Mouse (Mus musculus) forebrain, postnatal 0 days (tissue): Measurements from ENCODE around the gene Pacsin2. TPM values are rescaled to one million over a fixed set of nuclear protein-coding genes. Genes with fewer than 3 reads are reported as not detected.
"Not testable (repeated sequence)": the region's sequence is repeated elsewhere in the genome, so short reads cannot be mapped to it uniquely, and the experiment has no call there.

Source experiments
- ATAC-seq: fragments of 200-750 bp; cut with Nextera tagmentation; 2 replicates; pipeline ENCODE4 v1.8.0; 2017; ENCODE audit warnings: mild to moderate bottlenecking, moderate library complexity
- DNase-seq: peaks from one replicate; pipeline ENCODE4 v3.0.0-alpha.2; 2015
- H3K27ac ChIP-seq: fragments of 300-500 bp; sonication (generic); 2 replicates; pipeline ENCODE4 v1.5.1; 2014; ENCODE audit warnings: low read depth, mild to moderate bottlenecking, antibody characterized with exemption, low read length, moderate library complexity, mixed read lengths
- H3K27me3 ChIP-seq: fragments of 300-500 bp; sonication (generic); 2 replicates; pipeline ENCODE4 v1.6.1; 2014; ENCODE audit warnings: mild to moderate bottlenecking, low read length, mixed read lengths; ENCODE audit not compliant: insufficient read depth
- H3K36me3 ChIP-seq: fragments of 300-500 bp; sonication (generic); 2 replicates; pipeline ENCODE4 v1.6.1; 2014; ENCODE audit warnings: mild to moderate bottlenecking, moderate library complexity; ENCODE audit not compliant: insufficient read depth
- H3K4me1 ChIP-seq: fragments of 300-500 bp; sonication (generic); 2 replicates; pipeline ENCODE4 v1.6.1; 2014; ENCODE audit warnings: antibody characterized with exemption; ENCODE audit not compliant: insufficient read depth
- H3K4me2 ChIP-seq: fragments of 300-500 bp; sonication (generic); 2 replicates; pipeline ENCODE4 v1.6.1; 2014; ENCODE audit warnings: low read depth, mild to moderate bottlenecking, moderate library complexity
- H3K4me3 ChIP-seq: fragments of 300-500 bp; sonication (generic); 2 replicates; pipeline ENCODE4 v1.5.1; 2014; ENCODE audit warnings: low read depth, low read length, mixed read lengths
- H3K9ac ChIP-seq: fragments of 300-500 bp; sonication (generic); 2 replicates; pipeline ENCODE4 v1.6.1; 2014; ENCODE audit warnings: mild to moderate bottlenecking
- H3K9me3 ChIP-seq: fragments of 300-500 bp; sonication (generic); 2 replicates; pipeline ENCODE4 v1.6.1; 2016; ENCODE audit warnings: low read length
- CTCF ChIP-seq: sonication (generic); IDR thresholded peaks from 2 replicates; pipeline ENCODE4 v1.5.1; 2016; ENCODE audit warnings: antibody characterized with exemption, control low read depth, low read depth
- WGBS: fragments of 180-500 bp; shearing (Covaris S2); extraction: QIAGEN DNeasy Blood & Tissue Kit; methylation state at CpG from one replicate; pipeline ENCODE4 v1.1.7; 2014; 5-methylcytosine and 5-hydroxymethylcytosine counted together
- polyA plus RNA-seq: library from polyadenylated mRNA; unstranded; fragments of >200 nt; fragmentation: Nextera tagmentation; extraction: Ambion mirVana; gene quantifications from 2 replicates; pipeline ENCODE4 v1.2.1, GENCODE M21; 2015
- total RNA-seq: library from RNA; depleted of rRNA; stranded (reverse); fragments of >200 nt; gene quantifications from 2 replicates; pipeline ENCODE4 v1.2.3, GENCODE M21; 2014

Gene Pacsin2
- total and polyA plus RNA-seq, 2 experiments from 2014 or later, result 16.5 to 20.9 TPM

DNA sequence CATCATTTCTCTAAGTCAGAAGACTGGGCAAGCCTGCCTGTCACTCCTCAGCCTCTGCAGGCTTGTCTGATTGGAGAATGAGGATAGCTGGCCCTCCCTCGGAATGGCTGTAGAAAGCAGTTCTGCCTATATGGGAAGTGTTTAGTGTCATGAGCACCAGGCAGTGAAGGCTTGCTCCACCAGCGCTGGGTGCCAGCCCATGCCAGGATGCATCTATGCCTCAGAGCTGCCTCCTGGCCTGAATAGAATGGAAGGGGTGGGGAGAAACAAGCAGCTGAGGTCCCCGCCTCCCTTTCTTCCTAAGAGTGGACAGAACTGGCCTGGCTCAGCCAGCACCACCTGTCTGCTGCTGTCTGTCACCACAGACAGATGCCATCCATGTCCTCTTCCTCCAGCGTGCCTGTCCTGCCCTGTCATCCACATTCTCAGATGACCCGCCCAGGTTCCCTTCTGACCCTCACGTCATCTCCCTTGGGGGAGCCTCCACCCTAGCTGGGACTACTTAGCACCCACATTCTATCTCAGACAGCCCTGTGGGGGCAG, 4.9 kb upstream of the Pacsin2 start:
- no peaks in the 10 kb centered on the region for H3K27me3 ChIP-seq
- 70% methylated on average over 6 of the region's 6 CpGs for WGBS
- no peaks in the 10 kb centered on the region for H3K36me3 ChIP-seq
- no peak overlapping the region for H3K4me2 ChIP-seq
- no peak overlapping the region for H3K9ac ChIP-seq
- no peaks in the 10 kb centered on the region for H3K9me3 ChIP-seq
- TF ChIP-seq CTCF, result peak; percentile 7; the same call in 1 of the 2 replicates
- no peaks in the 10 kb centered on the region for H3K4me1 ChIP-seq
- ATAC-seq (no peak), DNase-seq (no peak)
- H3K4me3 ChIP-seq, result no peak overlapping the region
- no peak overlapping the region for H3K27ac ChIP-seq

DNA sequence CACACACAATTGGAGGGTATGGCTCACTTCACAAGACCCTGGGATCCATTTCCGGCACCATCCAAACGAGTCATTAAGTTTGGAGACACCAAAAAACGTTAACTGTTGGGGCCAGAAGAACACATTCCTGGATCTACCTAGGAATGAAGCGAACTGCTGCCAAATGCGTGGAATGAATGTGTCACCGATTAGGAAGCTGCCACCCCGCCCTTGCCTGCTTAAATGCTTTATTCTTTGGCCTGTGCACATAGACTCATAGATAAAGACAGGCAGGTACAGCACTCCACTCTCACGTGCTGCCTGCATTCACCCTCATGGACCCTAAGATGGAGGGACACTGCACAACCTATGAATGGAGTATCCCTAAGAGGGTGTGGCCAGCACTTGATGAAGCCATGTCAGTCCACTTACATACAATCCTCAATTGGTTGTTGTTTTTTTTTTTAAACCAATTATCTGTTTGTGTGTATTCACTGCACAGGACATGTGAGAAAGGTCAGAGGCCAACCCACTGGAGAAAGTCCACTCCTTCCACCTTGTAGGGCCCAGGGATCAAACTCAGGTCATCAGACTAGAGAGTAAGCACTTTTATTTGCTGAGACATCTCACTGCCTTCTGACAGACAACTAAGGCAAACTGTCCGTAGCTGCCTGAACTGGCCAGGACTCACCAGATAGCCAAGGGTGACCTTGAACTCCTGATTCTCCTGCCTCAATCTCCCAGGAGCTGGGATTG, 3.0 kb upstream of the Pacsin2 start:
- H3K27ac ChIP-seq, result no peak overlapping the region
- H3K27me3 ChIP-seq, result no peaks in the 10 kb centered on the region
- H3K4me3 ChIP-seq, result no peak overlapping the region
- H3K4me2 ChIP-seq, result no peak overlapping the region
- 85% methylated on average over 9 of the region's 9 CpGs for WGBS
- H3K36me3 ChIP-seq, result no peaks in the 10 kb centered on the region
- no peaks in the 10 kb centered on the region; the same call in 1 of the 2 replicates for H3K4me1 ChIP-seq
- H3K9ac ChIP-seq, result no peak overlapping the region
- DNase-seq (no peak), ATAC-seq (no peak)
- H3K9me3 ChIP-seq, result no peaks in the 10 kb centered on the region
- no peak for TF ChIP-seq CTCF

DNA sequence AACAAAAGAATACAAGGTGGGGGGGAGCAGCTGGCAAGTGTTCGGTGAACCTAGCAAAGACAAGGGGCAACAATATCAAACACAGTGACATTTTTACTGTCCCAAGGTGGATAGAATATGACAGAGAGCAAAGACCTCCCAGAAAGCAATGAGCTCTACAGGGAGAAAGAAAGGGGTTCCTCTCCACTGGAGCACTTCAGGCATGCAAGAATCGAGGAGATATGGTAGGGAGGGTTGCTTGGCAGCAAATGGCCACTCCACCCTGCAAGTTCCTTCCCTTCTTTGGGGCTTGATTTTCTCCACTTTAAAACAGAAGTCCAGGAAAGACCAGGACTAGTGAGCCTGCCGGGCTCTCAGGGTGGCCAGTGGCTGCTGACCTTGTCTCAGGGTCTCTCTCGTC, 1.9 kb upstream of the Pacsin2 start:
- H3K36me3 ChIP-seq, result no peaks in the 10 kb centered on the region
- no peak overlapping the region for H3K27ac ChIP-seq
- H3K9ac ChIP-seq, result no peak overlapping the region
- no peaks in the 10 kb centered on the region for H3K27me3 ChIP-seq
- ATAC-seq (no peak), DNase-seq (no peak)
- H3K4me1 ChIP-seq, result no peaks in the 10 kb centered on the region; the same call in 1 of the 2 replicates
- H3K4me3 ChIP-seq, result no peak overlapping the region
- no peaks in the 10 kb centered on the region for H3K9me3 ChIP-seq
- H3K4me2 ChIP-seq, result no peak overlapping the region
- no peak for TF ChIP-seq CTCF
- WGBS, result 84% methylated on average over 4 of the region's 4 CpGs

DNA sequence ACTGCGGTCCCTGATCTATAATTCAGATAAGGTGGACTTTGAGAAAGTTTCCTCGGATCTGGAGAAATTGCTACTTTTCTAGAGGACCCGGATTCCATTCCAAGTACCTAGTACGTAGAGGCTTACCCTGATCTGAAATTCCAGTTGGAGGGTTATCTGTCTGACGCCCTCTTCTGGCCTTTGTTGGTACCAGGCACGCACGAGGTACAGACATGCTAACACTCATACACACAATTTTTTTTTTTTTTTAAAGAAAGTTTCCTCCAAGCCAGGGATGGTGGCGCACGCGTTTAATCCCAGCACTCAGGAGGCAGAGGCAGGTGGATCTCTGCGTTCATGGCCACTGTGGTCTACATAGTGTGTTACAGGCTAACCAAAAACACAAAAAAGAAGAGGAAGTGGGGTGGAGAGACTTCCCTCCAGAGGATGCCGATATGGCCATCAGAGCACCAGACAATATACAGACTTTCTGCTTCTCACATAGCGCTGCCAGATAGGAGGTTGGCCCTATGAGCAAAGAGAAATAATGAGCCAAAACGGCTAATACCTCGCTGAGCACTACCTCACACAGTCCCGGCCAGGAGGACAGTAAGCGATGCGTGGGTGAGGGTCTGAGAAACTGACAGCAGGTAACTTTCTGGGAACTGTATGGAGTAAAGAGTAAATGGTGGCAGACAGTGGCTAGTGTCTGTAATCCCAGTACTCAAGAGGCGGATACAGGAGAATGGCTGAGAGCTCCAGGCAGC, 672 bp upstream of the Pacsin2 start:
- Histone ChIP-seq H3K4me1 (no peaks in the 10 kb centered on the region; the same call in 1 of the 2 replicates), H3K27ac (no peak overlapping the region), H3K9ac (no peak overlapping the region), H3K4me2 (peak overlapping the region; percentile 78), H3K4me3 (peak overlapping the region; percentile 68), H3K36me3 (no peaks in the 10 kb centered on the region), H3K9me3 (no peaks in the 10 kb centered on the region), H3K27me3 (no peaks in the 10 kb centered on the region)
- ATAC-seq, result peak; percentile 36; the same call in 1 of the 2 replicates
- peak; percentile 39 for TF ChIP-seq CTCF
- no peak for DNase-seq
- WGBS, result 79% methylated on average over 19 of the region's 19 CpGs

DNA sequence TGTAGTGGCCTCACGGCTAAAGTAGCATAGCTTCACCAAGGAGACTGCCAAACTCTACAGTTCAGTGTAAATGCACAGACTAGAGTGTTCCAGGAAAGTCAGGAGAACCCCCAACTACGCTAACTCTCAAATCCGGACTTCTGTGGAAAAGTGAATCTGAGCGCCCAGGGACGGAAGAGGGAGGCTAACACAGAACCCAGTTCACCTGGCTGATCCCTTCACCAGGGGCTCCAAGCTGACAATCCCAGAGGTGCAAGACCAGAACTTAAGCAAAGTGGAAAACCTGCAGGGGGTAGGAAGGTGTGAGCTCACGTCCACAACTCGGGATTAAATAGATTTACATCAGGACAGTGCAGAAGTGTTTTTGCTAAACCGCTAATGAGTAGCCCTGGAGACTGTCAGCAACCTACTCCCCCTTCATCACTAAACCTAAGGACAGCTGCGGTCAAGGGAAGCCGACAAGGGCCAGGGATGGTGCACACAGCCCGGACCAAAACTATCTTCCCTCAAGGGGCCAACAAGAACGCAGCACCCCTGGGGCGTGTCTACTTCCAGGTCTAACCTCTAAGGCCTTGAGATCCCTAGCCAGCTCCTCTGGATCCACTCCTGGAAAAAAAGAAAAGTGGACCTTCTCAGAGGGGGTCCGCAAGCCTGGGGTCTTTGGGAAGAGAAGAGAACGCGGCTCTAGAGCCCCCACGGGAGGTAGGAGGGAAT, 880 bp downstream of the Pacsin2 start:
- DNase-seq (no peak), ATAC-seq (no peak)
- 11% methylated on average over 17 of the region's 17 CpGs for WGBS
- Histone ChIP-seq H3K27ac (no peak overlapping the region), H3K4me2 (peak overlapping the region; percentile 78), H3K4me1 (no peaks in the 10 kb centered on the region; the same call in 1 of the 2 replicates), H3K36me3 (no peaks in the 10 kb centered on the region), H3K27me3 (no peaks in the 10 kb centered on the region), H3K9me3 (no peaks in the 10 kb centered on the region), H3K4me3 (peak overlapping the region; percentile 68), H3K9ac (peak overlapping the region; percentile 53)
- no peak for TF ChIP-seq CTCF

DNA sequence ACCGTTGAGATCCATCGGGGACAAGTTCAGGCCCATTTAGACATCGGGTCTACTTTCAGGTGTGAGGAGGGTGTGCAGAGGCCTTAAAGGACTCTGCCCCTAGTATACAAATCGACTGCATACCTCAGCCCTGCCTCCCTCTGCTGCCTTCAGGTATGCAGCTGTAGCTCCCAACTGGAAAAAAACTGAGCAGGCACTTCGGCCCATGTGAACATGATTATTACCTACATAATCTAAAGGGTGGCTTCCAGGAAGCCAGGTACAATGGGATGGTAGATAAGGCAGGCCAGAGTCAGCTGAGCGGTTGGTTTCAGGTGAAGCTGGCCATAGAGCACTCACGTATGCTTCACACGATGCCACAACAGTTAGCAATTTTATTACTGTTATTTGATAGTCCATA, 2.1 kb downstream of the Pacsin2 start:
- H3K27ac ChIP-seq, H3K9ac ChIP-seq, H3K36me3 ChIP-seq, H3K4me2 ChIP-seq, H3K4me3 ChIP-seq, H3K4me1 ChIP-seq, ATAC-seq, H3K27me3 ChIP-seq, H3K9me3 ChIP-seq, DNase-seq: not testable (repeated sequence)
- WGBS, result 96% methylated on average over 8 of the region's 8 CpGs
